ENCODE assay signal across 13 mouse cellular contexts in genomic region chr10:81360721-81361120, GRCm38 (mm10). TPM values are rescaled to one million over a fixed set of nuclear protein-coding genes. Genes with fewer than 3 reads are reported as not detected.
DNase-seq lines count a peak whose midpoint lies in the region; ATAC-seq and TF ChIP-seq lines count a peak whose summit lies in the region.
"Had no signal": no experiment of that assay in that cellular context is flagged by ENCODE, and none has a peak within 500 bp of the region (broad histone marks: within the 10 kb centered on the region; RNA-seq: fewer than 3 reads in every experiment).

No protein-coding gene starts in this region.

- H3K4me1 ChIP-seq in heart, embryonic 11.5 days (ENCODE audit: control insufficient read depth, insufficient read depth, low read length) = peaks cover 67% of the 10 kb centered on the region
- peaks cover 91% of the 10 kb centered on the region for H3K4me1 ChIP-seq in megakaryocyte, embryonic 14.5 days
- peaks cover 11% of the 10 kb centered on the region for H3K4me1 ChIP-seq in embryonic facial prominence, embryonic 11.5 days (ENCODE audit: control insufficient read depth, insufficient read depth, low read length)
- peaks cover 70% of the 10 kb centered on the region for H3K4me1 ChIP-seq in liver, postnatal 0 days (ENCODE audit: insufficient read depth)

- no peaks in the 10 kb centered on the region for H3K27me3 ChIP-seq in heart, embryonic 11.5 days (ENCODE audit: control insufficient read depth, insufficient read depth, low read length)
- H3K27me3 ChIP-seq in megakaryocyte, embryonic 14.5 days (replicated peaks) = no peaks in the 10 kb centered on the region
- peaks cover 20% of the 10 kb centered on the region for H3K27me3 ChIP-seq in embryonic facial prominence, embryonic 11.5 days (ENCODE audit: control insufficient read depth, insufficient read depth, low read length)
- no peaks in the 10 kb centered on the region for H3K27me3 ChIP-seq in liver, postnatal 0 days (ENCODE audit: insufficient read depth, low read length)

- peak overlapping the region; percentile 35; the same call in 1 of the 2 replicates for H3K27ac ChIP-seq in heart, embryonic 11.5 days (ENCODE audit: low read depth, low read length)
- 0 out of 2 replicates have a peak overlapping the region, but pooled peaks have one; percentile 35 for H3K27ac ChIP-seq in embryonic facial prominence, embryonic 11.5 days (replicated peaks; ENCODE audit: low read depth, low read length)
- peak overlapping the region; percentile 0; the same call in 1 of the 2 replicates for H3K27ac ChIP-seq in liver, postnatal 0 days (ENCODE audit: low read depth)

- TF ChIP-seq EP300 in liver, postnatal 0 days (IDR thresholded peaks at IDR 0.05; ENCODE audit: low read depth) = no peak

- no peak overlapping the region for H3K4me3 ChIP-seq in heart, embryonic 11.5 days (ENCODE audit: low read depth, low read length)
- peak overlapping the region; percentile 81 for H3K4me3 ChIP-seq in megakaryocyte, embryonic 14.5 days (replicated peaks)
- H3K4me3 ChIP-seq in embryonic facial prominence, embryonic 11.5 days (ENCODE audit: low read depth, low read length) = no peak overlapping the region
- no peak overlapping the region for H3K4me3 ChIP-seq in liver, postnatal 0 days (ENCODE audit: low read depth, low read length)

- H3K9ac ChIP-seq in heart, embryonic 11.5 days (ENCODE audit: low read depth, low read length) = peak overlapping the region; percentile 39; the same call in 1 of the 2 replicates
- H3K9ac ChIP-seq in embryonic facial prominence, embryonic 11.5 days (replicated peaks; ENCODE audit: low read length) = no peak overlapping the region
- H3K9ac ChIP-seq in liver, postnatal 0 days (replicated peaks) = 0 out of 2 replicates have a peak overlapping the region, but pooled peaks have one; percentile 45

- 62% methylated on average over 8 of the region's 8 CpGs for WGBS in heart, embryonic 11.5 days (ENCODE audit: insufficient replicate concordance)
- 73% methylated on average over 8 of the region's 8 CpGs for WGBS in embryonic facial prominence, embryonic 11.5 days
- WGBS in liver, postnatal 0 days (ENCODE audit: insufficient replicate concordance) = 76% methylated on average over 8 of the region's 8 CpGs

- H3K36me3 ChIP-seq in heart, embryonic 11.5 days (ENCODE audit: control insufficient read depth, insufficient read depth, low read length) = no peaks in the 10 kb centered on the region
- H3K36me3 ChIP-seq in megakaryocyte, embryonic 14.5 days (replicated peaks; ENCODE audit: low read length) = peaks cover 69% of the 10 kb centered on the region
- H3K36me3 ChIP-seq in embryonic facial prominence, embryonic 11.5 days (replicated peaks; ENCODE audit: control insufficient read depth, insufficient read depth, low read depth, low read length) = no peaks in the 10 kb centered on the region; the same call in 1 of the 2 replicates
- peaks cover 37% of the 10 kb centered on the region for H3K36me3 ChIP-seq in liver, postnatal 0 days (replicated peaks; ENCODE audit: insufficient read depth, low read length)

- TF ChIP-seq CTCF in liver, postnatal 0 days (IDR thresholded peaks at IDR 0.05; ENCODE audit: low read depth) = no peak

- H3K9me3 ChIP-seq in heart, embryonic 11.5 days (replicated peaks; ENCODE audit: control insufficient read depth, low read length) = no peaks in the 10 kb centered on the region
- no peaks in the 10 kb centered on the region for H3K9me3 ChIP-seq in megakaryocyte, embryonic 14.5 days
- H3K9me3 ChIP-seq in embryonic facial prominence, embryonic 11.5 days (replicated peaks; ENCODE audit: control insufficient read depth, low read length) = no peaks in the 10 kb centered on the region
- H3K9me3 ChIP-seq in liver, postnatal 0 days (ENCODE audit: low read length) = no peaks in the 10 kb centered on the region

- peak overlapping the region; percentile 22 for H3K4me2 ChIP-seq in heart, embryonic 11.5 days
- H3K4me2 ChIP-seq in embryonic facial prominence, embryonic 11.5 days (ENCODE audit: low read depth, low read length) = no peak overlapping the region
- 0 out of 2 replicates have a peak overlapping the region, but pooled peaks have one; percentile 14 for H3K4me2 ChIP-seq in liver, postnatal 0 days (ENCODE audit: low read depth, low read length)

- DNase-seq in heart, adult 9 months (ENCODE audit: low spot score in 2 of 2) = no peak
- no peak for DNase-seq in embryonic facial prominence, embryonic 11.5 days (ENCODE audit: low spot score)
- DNase-seq in liver, postnatal 0 days = peak; percentile 27
- no peak for DNase-seq in right cerebral cortex, adult 18-20 months
- DNase-seq in thymus, postnatal 0 days (ENCODE audit: low spot score) = no peak
- DNase-seq: kidney, adult 8-10 months; layer of hippocampus, adult 9-11 months; lung, adult 18-20 months; thymus, postnatal 36 days had no signal

- no peak for ATAC-seq in heart, embryonic 11.5 days (replicated peaks; ENCODE audit: insufficient number of reproducible peaks, low FRiP score, low TSS enrichment)
- ATAC-seq in megakaryocyte, adult 5-6 weeks (ENCODE audit: poor library complexity, severe bottlenecking) = no peak
- no peak for ATAC-seq in embryonic facial prominence, embryonic 11.5 days (replicated peaks; ENCODE audit: insufficient number of reproducible peaks, low FRiP score, low TSS enrichment, low read depth)
- no peak for ATAC-seq in liver, postnatal 0 days

RNA-seq across cellular contexts. Expression of gene Mfsd12, which starts 3.4 kb away (rescaled TPM):
- 4.6 and 4.7 TPM in 2 replicates for polyA plus RNA-seq in heart, embryonic 11.5 days (2014; fragmentation: Nextera tagmentation; extraction: Ambion mirVana)
- 20.2 and 44.1 TPM in 2 replicates for polyA plus RNA-seq in megakaryocyte, embryonic 14.5 days (2012; ENCODE audit: insufficient read depth, low replicate concordance)
- 4.1 and 4.6 TPM in 2 replicates for total RNA-seq in megakaryocyte, adult 5-6 weeks (2015)
- 7.4 TPM in 2 replicates for total RNA-seq in megakaryocyte, adult 5-6 weeks (2017)
- 3.4 and 4.0 TPM in 2 replicates for polyA plus RNA-seq in embryonic facial prominence, embryonic 11.5 days (2014; fragmentation: Nextera tagmentation; extraction: Ambion mirVana)
- 6.8 and 7.9 TPM in 2 replicates for polyA plus RNA-seq in liver, postnatal 0 days (2015; fragmentation: Nextera tagmentation; extraction: Ambion mirVana)
- polyA plus RNA-seq in thymus, postnatal 0 days (2015; fragmentation: Nextera tagmentation; extraction: Ambion mirVana) = 36.3 and 38.1 TPM in 2 replicates

RNA-seq across cellular contexts. Expression of gene 4930404N11Rik, which starts 4.9 kb away (rescaled TPM):
- 0.23 and 0.67 TPM in 2 replicates for polyA plus RNA-seq in heart, embryonic 11.5 days (2014; fragmentation: Nextera tagmentation; extraction: Ambion mirVana)
- 30.6 and 109 TPM in 2 replicates for polyA plus RNA-seq in megakaryocyte, embryonic 14.5 days (2012; ENCODE audit: insufficient read depth, low replicate concordance)
- total RNA-seq in megakaryocyte, adult 5-6 weeks (2015) = 0.49 and 1.3 TPM in 2 replicates
- total RNA-seq in megakaryocyte, adult 5-6 weeks (2017) = 0.37 and 0.49 TPM in 2 replicates
- not detected in 2 replicates for polyA plus RNA-seq in embryonic facial prominence, embryonic 11.5 days (2014; fragmentation: Nextera tagmentation; extraction: Ambion mirVana)
- 0.71 and 0.94 TPM in 2 replicates for polyA plus RNA-seq in liver, postnatal 0 days (2015; fragmentation: Nextera tagmentation; extraction: Ambion mirVana)
- polyA plus RNA-seq in thymus, postnatal 0 days (2015; fragmentation: Nextera tagmentation; extraction: Ambion mirVana) = 1.7 and 3.0 TPM in 2 replicates

RNA-seq across cellular contexts. Expression of gene Hmg20b, which starts 10.4 kb away (rescaled TPM):
- polyA plus RNA-seq in heart, embryonic 11.5 days (2014; fragmentation: Nextera tagmentation; extraction: Ambion mirVana) = 102 and 107 TPM in 2 replicates
- polyA plus RNA-seq in megakaryocyte, embryonic 14.5 days (2012; ENCODE audit: insufficient read depth, low replicate concordance) = 302 and 601 TPM in 2 replicates
- total RNA-seq in megakaryocyte, adult 5-6 weeks (2015) = 27.4 and 33.0 TPM in 2 replicates
- total RNA-seq in megakaryocyte, adult 5-6 weeks (2017) = 18.1 and 24.5 TPM in 2 replicates
- 97.9 and 103 TPM in 2 replicates for polyA plus RNA-seq in embryonic facial prominence, embryonic 11.5 days (2014; fragmentation: Nextera tagmentation; extraction: Ambion mirVana)
- 26.4 and 27.1 TPM in 2 replicates for polyA plus RNA-seq in liver, postnatal 0 days (2015; fragmentation: Nextera tagmentation; extraction: Ambion mirVana)
- 88.5 and 100 TPM in 2 replicates for polyA plus RNA-seq in thymus, postnatal 0 days (2015; fragmentation: Nextera tagmentation; extraction: Ambion mirVana)

RNA-seq across cellular contexts. Expression of gene Fzr1, which starts 17.6 kb away (rescaled TPM):
- polyA plus RNA-seq in heart, embryonic 11.5 days (2014; fragmentation: Nextera tagmentation; extraction: Ambion mirVana) = 66.1 and 70.0 TPM in 2 replicates
- polyA plus RNA-seq in megakaryocyte, embryonic 14.5 days (2012; ENCODE audit: insufficient read depth, low replicate concordance) = 71.2 and 72.9 TPM in 2 replicates
- 22.7 and 23.8 TPM in 2 replicates for total RNA-seq in megakaryocyte, adult 5-6 weeks (2015)
- 20.9 and 24.0 TPM in 2 replicates for total RNA-seq in megakaryocyte, adult 5-6 weeks (2017)
- polyA plus RNA-seq in embryonic facial prominence, embryonic 11.5 days (2014; fragmentation: Nextera tagmentation; extraction: Ambion mirVana) = 92.1 and 95.0 TPM in 2 replicates
- 69.7 and 74.6 TPM in 2 replicates for polyA plus RNA-seq in liver, postnatal 0 days (2015; fragmentation: Nextera tagmentation; extraction: Ambion mirVana)
- 87.1 and 96.9 TPM in 2 replicates for polyA plus RNA-seq in thymus, postnatal 0 days (2015; fragmentation: Nextera tagmentation; extraction: Ambion mirVana)

RNA-seq across cellular contexts. Expression of gene Gipc3, which starts 17.7 kb away (rescaled TPM):
- not detected in 2 replicates for polyA plus RNA-seq in heart, embryonic 11.5 days (2014; fragmentation: Nextera tagmentation; extraction: Ambion mirVana)
- polyA plus RNA-seq in megakaryocyte, embryonic 14.5 days (2012; ENCODE audit: insufficient read depth, low replicate concordance) = 2.9 and 11.0 TPM in 2 replicates
- total RNA-seq in megakaryocyte, adult 5-6 weeks (2015) = not detected in 2 replicates
- total RNA-seq in megakaryocyte, adult 5-6 weeks (2017) = not detected in 2 replicates
- not detected in 2 replicates for polyA plus RNA-seq in embryonic facial prominence, embryonic 11.5 days (2014; fragmentation: Nextera tagmentation; extraction: Ambion mirVana)
- polyA plus RNA-seq in liver, postnatal 0 days (2015; fragmentation: Nextera tagmentation; extraction: Ambion mirVana) = 0.02 and 0.08 TPM in 2 replicates
- polyA plus RNA-seq in thymus, postnatal 0 days (2015; fragmentation: Nextera tagmentation; extraction: Ambion mirVana) = 0.14 and 0.16 TPM in 2 replicates
- polyA plus RNA-seq: forebrain, embryonic 11.5 days had no signal
